Mouse (Mus musculus) ES-E14 (cell line): ENCODE results near the gene Atxn1l.

Experiments used
- CHD2 ChIP-seq: IDR thresholded peaks from 2 replicates; pipeline ENCODE4 v1.6.1; 2014; ENCODE audit warnings: mild to moderate bottlenecking, low read depth, low read length, inconsistent platforms
- HCFC1 ChIP-seq: IDR thresholded peaks from 2 replicates; pipeline ENCODE4 v1.6.1; 2012; ENCODE audit warnings: low read length, inconsistent platforms, borderline replicate concordance; ENCODE audit not compliant: insufficient read depth
- ZC3H11A ChIP-seq: IDR thresholded peaks from 2 replicates; pipeline ENCODE4 v1.6.1; 2012; ENCODE audit warnings: low read depth, mild to moderate bottlenecking, inconsistent platforms, low read length, borderline replicate concordance
- ZNF384 ChIP-seq: IDR thresholded peaks from 2 replicates; pipeline ENCODE4 v1.6.1; 2012; ENCODE audit warnings: low read depth, low read length, inconsistent platforms

DNA sequence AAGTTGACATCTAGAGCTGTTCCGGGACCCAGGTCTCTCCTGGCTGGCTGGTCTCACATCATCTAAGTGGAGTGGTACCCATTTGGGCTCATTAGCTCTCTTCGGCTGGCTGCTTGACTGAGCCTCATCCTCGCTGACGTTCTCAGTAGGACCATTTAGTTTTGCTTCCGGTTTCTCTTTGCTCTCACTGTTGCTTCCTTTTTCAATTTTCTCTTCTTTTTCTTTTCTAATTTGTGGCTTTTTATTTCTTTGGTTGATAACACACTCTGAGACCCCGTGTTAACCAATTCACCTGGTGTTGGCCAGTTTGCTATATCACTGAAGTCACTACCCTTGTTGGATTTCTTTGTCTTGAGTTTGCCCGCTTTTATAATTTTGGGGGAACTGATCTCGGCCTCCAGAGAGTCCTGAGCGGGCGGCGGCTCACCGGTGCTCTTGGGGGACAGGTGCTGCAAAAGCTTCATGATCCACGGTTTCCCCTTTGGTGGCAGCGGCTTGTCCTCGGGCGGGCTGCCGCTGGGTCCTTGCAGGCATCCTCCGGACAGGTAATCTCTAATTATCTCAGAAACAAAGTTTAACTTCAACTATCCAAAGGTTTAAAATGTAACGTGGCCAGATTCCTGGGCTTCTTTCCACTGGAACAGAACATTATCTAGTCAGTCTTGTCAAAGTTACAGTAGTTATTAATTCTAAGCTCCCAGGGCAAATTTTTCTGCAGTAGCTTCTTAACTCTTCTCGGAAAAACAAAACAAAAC is 14.4 kb upstream of the Atxn1l start:
- TF ChIP-seq HCFC1 = no peak
- TF ChIP-seq CHD2 = no peak
- no peak for TF ChIP-seq ZNF384
- TF ChIP-seq ZC3H11A = no peak
